Mouse (Mus musculus) left cerebral cortex, postnatal 14 days (tissue): ENCODE results near the gene Myl3. TPM values are rescaled to one million over a fixed set of nuclear protein-coding genes. Genes with fewer than 3 reads are reported as not detected.

Source experiments
- DNase-seq, 2 experiments: peaks; one replicate each; pipeline ENCODE4 v3.0.0; 2021 to 2022; ENCODE audit warnings: low spot score in 2 of 2, mixed read lengths in 1 of 2
- intact Hi-C: fragments of 180-260 bp; cut with DNase I; formaldehyde crosslinking; loops from one replicate; pipeline ENCODE4 v1.15.1; 2025
- total RNA-seq, 2 experiments: library from RNA; stranded (reverse); gene quantifications; 2 replicates each; pipeline ENCODE4 v1.2.3; 2021

The Myl3 gene
- total RNA-seq, 2 experiments from 2014 or later: 0.53 TPM; not detected in 1

GRCm38 (mm10) chr9:110722060-110722459 lies 19.6 kb upstream of the Myl3 start:
- DNase-seq: no peak
- intact Hi-C loops: no loop called here

GRCm38 (mm10) chr9:110725721-110726135 lies 15.9 kb upstream of the Myl3 start:
- intact Hi-C loops: no loop called here
- peak; percentile 49 to 54 for DNase-seq

GRCm38 (mm10) chr9:110726867-110727266 lies 14.8 kb upstream of the Myl3 start:
- intact Hi-C loops: no loop called here
- peak; percentile 47 to 50 for DNase-seq

DNA sequence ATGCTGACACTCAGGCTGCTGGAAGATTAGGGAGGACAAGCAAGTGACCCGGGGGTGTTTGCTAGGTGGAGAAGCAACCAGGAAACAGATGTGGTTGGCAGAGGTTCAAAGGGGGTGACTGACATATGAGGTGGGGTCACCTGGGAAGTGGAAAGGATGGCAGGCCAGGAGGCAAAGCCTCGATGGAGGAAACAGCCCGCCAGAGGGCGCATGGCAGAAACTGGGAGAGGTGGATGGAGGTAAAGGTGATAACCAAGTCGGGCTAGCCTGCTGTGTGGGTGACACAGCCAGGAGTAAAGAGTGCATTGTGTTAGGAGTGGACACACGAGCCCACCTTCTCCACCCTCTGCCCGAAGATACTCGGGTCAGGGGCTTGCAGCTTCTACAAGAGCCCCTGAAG lies 11.8 kb upstream of the Myl3 start:
- DNase-seq: peak in 1 of 2 experiments; percentile 58
- intact Hi-C loops: loop anchor here (10.0 kb wide), 1 partner anchor 225 kb away; the partner anchor contains the start of gene Lrrc2

DNA sequence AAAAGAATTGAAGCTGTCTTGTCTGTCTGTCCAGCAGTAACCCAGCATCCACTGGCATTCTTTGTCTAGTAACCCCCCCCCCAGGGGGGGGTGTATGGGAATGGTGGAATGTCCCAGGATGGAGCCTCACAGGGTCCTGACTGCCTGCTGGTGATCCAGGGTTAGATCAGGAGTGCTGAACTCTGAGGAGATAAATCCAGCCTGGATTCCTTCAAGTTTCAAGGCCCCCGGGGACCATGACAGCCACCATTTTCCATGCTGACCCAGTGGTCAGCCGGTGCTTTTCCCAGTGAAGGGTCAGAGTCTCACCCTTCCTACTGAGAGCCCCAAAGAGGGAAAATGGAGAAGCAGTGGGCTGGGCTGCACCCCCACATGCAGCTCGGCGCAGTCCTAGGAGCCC lies 9.8 kb upstream of the Myl3 start:
- intact Hi-C loops: loop anchor here (10.0 kb wide), 1 partner anchor 223 kb away; the partner anchor contains the start of gene Lrrc2
- no peak for DNase-seq

GRCm38 (mm10) chr9:110732623-110733022 lies 9.0 kb upstream of the Myl3 start:
- peak; percentile 43 to 52 for DNase-seq
- intact Hi-C loops: loop anchor here (10.0 kb wide), 1 partner anchor 222 kb away; the partner anchor contains the start of gene Lrrc2

- intact Hi-C loops: loop anchor here (10.0 kb wide), 1 partner anchor 222 kb away; the partner anchor contains the start of gene Lrrc2
- DNase-seq: no peak
Measured at GRCm38 (mm10) chr9:110733102-110733501, 8.6 kb upstream of the Myl3 start.

GRCm38 (mm10) chr9:110734154-110734553 lies 7.5 kb upstream of the Myl3 start:
- intact Hi-C loops: loop anchor here (10.0 kb wide), 1 partner anchor 221 kb away; the partner anchor contains the start of gene Lrrc2
- no peak for DNase-seq

- intact Hi-C loops: loop anchor here (10.0 kb wide), 1 partner anchor 218 kb away; the partner anchor contains the start of gene Lrrc2
- no peak for DNase-seq
Measured at GRCm38 (mm10) chr9:110736362-110736761, 5.3 kb upstream of the Myl3 start.

DNA sequence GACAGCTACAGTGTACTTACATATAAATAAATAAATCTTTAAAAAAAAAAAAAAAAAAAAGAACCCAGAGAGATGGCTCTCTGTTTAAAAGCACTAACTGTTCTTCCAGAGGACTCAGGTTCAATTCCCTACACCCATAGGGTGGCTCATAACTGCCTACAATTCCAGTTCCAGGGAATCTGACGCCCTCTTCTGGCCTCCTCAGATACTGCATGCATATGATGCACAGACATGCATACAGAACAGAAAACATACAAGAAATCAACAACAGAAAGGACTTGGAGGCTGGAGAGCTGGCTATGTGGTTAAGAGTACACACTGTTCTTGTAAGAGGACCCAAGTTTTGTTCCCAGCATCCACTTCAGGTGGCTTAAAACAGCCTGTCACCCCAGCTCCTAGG lies 3.6 kb upstream of the Myl3 start:
- intact Hi-C loops: loop anchor here (10.0 kb wide), 1 partner anchor 217 kb away; the partner anchor contains the start of gene Lrrc2
- no peak for DNase-seq

DNA sequence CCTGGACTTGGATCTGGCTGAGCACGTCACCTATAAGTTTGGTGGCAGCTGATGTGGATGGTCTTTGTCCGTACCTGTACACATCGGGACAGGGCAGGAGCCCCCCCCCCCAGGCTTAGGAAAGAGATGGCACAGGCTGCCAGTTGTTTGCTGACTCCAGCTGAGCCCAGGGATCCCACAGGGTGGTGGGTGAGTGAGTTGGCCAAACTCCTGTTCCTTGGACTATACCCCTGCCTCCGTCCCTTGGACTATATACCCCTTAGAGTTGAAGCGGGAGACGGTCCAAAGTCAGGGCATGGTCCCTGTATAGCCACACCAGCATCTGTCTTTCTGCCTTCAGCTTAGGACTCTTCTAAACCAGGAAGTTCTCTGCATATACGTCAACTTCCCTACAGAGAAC lies 1.7 kb upstream of the Myl3 start:
- no peak for DNase-seq
- intact Hi-C loops: loop anchor here (10.0 kb wide), 1 partner anchor 215 kb away; the partner anchor contains the start of gene Lrrc2

DNA sequence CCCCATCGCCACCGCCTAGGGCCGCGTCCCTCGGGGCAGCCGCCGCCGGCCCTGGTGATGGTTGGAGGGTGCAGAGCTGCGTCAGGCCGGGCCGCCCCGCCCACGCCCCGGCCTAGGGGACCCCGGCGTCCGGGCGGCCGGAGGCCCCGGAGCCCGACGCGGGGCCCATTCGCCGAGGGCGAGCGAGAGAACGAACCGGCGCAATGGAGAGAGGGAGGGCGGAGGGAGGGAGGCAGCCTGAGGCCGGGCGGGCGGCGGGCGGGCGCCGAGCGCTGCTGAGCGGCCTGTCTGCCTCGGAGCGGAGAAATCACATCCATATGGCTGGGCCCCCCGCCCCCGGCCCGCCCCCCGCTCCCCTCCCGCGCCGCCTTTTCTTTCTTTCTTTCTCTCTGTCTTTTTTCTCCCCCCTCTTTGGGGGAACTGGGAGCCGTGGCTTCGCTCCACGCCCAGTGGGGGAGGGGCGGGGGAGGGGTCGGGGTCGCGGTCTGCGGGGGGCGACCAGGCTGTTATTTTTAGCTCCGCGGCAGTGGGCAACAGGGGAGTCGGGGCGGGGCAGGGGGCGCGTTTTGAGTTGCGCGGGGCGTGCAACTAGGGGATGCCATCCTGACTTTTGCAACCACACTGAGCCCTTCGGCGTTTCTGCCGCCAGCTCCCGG lies 762 bp downstream of the Myl3 start:
- no peak for DNase-seq
- intact Hi-C loops: no loop called here

- no peak for DNase-seq
- intact Hi-C loops: no loop called here
Measured at GRCm38 (mm10) chr9:110742951-110743455, 1.3 kb downstream of the Myl3 start.

DNA sequence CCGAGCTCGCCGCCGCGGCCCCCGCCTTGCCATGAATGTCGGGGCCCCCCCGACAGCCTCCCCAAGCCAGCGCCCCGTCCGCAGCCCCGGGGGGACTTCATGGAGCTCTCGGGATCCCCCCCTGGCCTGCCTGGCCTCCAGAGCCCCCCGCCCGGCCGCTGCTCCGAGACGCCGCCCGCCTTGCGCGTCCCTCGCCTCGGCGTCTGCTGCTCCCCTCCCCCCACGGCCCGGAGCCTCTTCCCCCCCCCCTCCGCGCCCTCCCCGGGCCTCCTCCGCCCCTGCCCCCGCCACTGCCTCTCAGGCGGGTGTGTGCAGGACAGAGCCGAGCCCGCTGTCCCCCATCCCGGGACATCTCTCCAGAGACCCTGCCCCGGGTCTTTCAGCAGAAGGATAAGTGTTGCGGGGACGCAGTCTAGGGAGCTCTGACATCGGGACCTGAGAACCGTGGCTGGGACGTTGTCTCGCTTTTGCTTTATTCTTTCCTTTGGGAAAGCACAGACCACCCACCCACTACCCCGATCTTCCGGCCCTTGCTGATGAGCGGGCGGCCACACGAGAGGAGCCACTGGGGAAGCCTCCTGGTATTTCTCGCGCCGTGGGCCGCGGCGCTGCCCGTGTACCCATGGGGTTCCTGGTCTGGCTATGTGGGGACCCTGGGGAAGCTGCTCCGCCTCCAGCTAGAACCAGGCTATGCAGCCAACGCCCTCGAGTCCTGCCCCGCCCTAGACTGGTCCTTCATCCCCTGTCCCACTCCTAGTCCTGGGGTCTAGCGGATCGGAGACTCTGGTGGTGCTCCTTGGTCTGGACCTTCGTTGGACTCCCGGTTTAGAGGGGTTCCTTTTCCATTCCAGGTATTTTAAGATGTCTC lies 2.0 kb downstream of the Myl3 start:
- intact Hi-C loops: no loop called here

DNA sequence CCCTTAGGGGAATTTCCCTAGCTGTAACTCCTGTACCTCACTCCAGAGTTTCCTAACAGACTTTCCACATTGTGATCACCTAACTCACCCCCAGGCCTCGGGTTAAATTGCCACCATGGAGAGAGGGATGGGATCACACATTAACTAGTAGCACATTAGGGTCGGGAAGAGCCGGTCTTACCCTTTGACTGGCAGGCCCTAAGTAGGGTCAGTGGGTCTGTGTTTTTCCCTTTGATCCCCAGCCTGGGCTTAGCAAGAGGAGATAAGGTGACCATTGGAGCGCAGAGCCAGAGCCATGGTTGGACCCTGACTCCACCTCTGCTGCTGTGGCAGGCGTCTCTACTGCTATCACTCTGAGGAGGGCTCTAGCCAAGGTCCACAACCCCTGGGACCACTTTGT lies 4.1 kb downstream of the Myl3 start:
- DNase-seq: no peak
- intact Hi-C loops: no loop called here

More for the DNA sequence above, 2.0 kb downstream of the Myl3 start:
- DNase-seq: no peak

DNA sequence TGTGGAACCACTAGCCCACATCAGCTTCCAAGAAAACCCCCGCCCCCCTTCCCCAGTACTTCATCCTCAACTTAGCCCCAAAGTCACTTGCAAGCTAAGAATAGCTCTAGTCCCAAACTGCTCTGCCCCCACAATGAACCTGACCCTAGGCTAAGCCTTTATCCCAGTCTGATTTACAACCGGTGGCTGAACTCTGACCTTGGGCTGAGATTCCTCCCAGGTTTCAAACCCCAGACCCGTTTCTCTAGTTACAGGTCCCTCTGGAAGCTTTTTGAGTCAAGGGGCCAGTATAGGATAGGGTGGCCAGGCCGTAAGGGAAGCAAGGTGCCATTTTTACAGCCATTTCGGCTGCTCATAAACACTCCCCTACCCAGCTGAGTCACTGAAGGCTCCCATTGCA lies 4.6 kb downstream of the Myl3 start:
- intact Hi-C loops: no loop called here
- DNase-seq: no peak

DNA sequence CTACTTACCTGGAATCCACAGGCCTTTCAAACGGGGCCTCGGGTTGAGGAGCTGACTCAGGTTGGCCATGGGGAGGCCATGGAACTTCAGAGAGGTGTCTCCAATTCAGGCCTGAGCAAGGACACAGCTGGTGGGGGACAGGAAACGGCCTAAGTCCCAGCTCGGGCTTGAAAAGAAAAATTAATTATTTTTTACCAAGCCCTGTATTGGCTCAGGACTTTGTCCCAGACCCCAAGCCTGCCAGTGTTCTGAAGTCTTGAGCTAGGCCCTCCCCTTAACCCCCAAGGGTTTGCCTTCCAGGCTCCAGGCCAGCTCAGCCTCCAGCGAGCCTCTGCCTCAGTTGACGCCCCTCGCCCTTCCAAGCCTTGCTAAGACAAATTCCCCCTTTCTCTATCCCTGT lies 5.3 kb downstream of the Myl3 start, which contains the start of gene Pth1r:
TSS of gene Pth1r (minus strand) at position 185 of the 400 bp plus-strand sequence.
- no peak for DNase-seq
- intact Hi-C loops: no loop called here

DNA sequence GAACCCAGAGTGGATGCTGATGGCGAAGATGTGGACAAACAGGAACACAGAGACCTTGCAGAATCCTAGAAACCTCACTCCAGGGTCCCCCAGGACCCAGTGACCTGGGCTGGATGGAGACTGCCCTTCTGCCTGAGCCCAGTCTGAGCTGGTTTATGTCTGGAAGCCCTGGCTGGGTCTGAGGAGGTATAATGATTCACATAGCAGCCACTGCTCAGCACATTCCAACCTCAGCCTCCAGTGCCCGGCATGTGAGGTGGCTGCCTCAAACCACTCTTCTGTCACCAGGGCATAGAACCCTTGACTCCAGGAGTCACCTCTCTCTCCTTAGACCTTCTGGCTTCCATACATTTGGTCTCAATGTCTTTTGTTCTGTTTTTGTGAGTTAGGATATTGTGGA lies 6.8 kb downstream of the Myl3 start:
- intact Hi-C loops: no loop called here
- no peak for DNase-seq

DNA sequence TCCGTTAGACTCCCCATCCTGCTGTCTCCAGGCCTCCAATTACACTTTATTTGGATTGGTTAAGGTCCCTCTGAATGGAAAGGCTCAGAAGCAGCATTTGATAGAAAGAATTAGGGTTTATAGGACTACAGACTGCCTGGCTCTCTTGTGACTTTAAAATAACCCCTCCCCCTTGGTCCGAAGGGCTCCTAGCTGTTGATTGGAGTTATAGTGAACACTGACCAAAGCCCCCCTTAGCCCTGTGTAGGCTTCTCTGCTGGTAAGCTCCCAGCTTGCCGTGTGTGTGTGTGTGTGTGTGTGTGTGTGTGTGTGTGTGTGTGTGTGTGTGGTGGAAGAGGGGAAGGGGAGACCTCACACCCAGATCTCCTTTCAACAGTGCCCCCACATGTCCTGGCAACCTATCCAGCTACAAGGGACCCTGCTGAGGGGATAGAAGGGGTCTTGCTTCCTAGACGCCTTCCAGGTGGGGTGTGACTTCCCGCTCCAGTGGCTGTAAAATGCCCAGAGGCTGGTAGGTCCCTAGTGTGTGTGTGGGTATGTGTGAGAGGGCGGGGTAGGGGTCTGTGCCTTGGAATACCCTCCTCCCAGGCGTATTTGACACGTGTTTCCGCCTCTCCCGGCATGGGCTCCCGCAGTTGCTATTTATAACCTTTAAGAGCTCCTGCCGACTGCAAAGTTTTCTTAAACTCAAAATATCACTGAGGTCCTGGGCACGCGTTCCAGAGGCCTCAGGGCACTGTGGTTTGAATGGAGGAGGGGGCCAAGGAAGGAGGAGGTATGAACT lies 8.9 kb downstream of the Myl3 start:
- intact Hi-C loops: no loop called here
- no peak for DNase-seq
